Mouse (Mus musculus) heart, embryonic 14.5 days (tissue): ENCODE data around the gene Nepn. TPM values are rescaled to one million over a fixed set of nuclear protein-coding genes. Genes with fewer than 3 reads are reported as not detected.

Experiments used
- ATAC-seq: fragments of 200-750 bp; cut with Nextera tagmentation; 2 replicates; pipeline ENCODE4 v1.8.0; 2017; ENCODE audit warnings: low read depth, moderate TSS enrichment; ENCODE audit not compliant: insufficient number of reproducible peaks, insufficient read depth, low FRiP score
- H3K27ac ChIP-seq, 2 experiments: fragments of 200-500 bp in 1 of 2; fragments of 300-500 bp in 1 of 2; sonication (generic) in 1 of 2; replicated peaks in 1 of 2; 2 replicates each; pipeline ENCODE4 v1.5.1; 2012 to 2014; ENCODE audit warnings: low read depth in 2 of 2, low read length in 2 of 2, control low read depth in 1 of 2, mild to moderate bottlenecking in 1 of 2, mixed read lengths in 1 of 2; ENCODE audit not compliant: control insufficient read depth in 1 of 2, insufficient read depth in 1 of 2
- H3K27me3 ChIP-seq: fragments of 300-500 bp; sonication (generic); 2 replicates; pipeline ENCODE4 v1.6.1; 2014; ENCODE audit warnings: mild to moderate bottlenecking, low read length, control low read depth; ENCODE audit not compliant: control insufficient read depth, insufficient read depth
- H3K36me3 ChIP-seq: fragments of 300-500 bp; sonication (generic); 2 replicates; pipeline ENCODE4 v1.6.1; 2014; ENCODE audit warnings: mild to moderate bottlenecking, control low read depth, low read length, mixed read lengths; ENCODE audit not compliant: control insufficient read depth, insufficient read depth
- H3K4me1 ChIP-seq, 2 experiments: fragments of 200-500 bp in 1 of 2; fragments of 300-500 bp in 1 of 2; sonication (generic) in 1 of 2; 2 replicates each; pipeline ENCODE4 v1.6.1; 2012 to 2014; ENCODE audit warnings: low read length in 2 of 2, control low read depth in 1 of 2, mixed read lengths in 1 of 2; ENCODE audit not compliant: control insufficient read depth in 2 of 2, insufficient read depth in 2 of 2
- H3K4me2 ChIP-seq: fragments of 300-500 bp; sonication (generic); 2 replicates; pipeline ENCODE4 v1.6.1; 2014; ENCODE audit warnings: mild to moderate bottlenecking, low read length
- H3K4me3 ChIP-seq, 2 experiments: fragments of 200-500 bp in 1 of 2; fragments of 300-500 bp in 1 of 2; sonication (generic) in 1 of 2; 2 replicates each; pipeline ENCODE4 v1.5.1; 2012 to 2014; ENCODE audit warnings: low read length in 2 of 2, mild to moderate bottlenecking in 2 of 2, control low read depth in 1 of 2, low read depth in 1 of 2, moderate library complexity in 1 of 2; ENCODE audit not compliant: control insufficient read depth in 1 of 2, insufficient read depth in 1 of 2
- H3K9ac ChIP-seq: fragments of 300-500 bp; sonication (generic); 2 replicates; pipeline ENCODE4 v1.6.1; 2014; ENCODE audit warnings: mild to moderate bottlenecking, low read length
- H3K9me3 ChIP-seq: fragments of 300-500 bp; sonication (generic); 2 replicates; pipeline ENCODE4 v1.6.1; 2016; ENCODE audit warnings: low read length, control low read depth; ENCODE audit not compliant: control insufficient read depth
- WGBS: fragments of 180-500 bp; shearing (Covaris S2); extraction: QIAGEN DNeasy Blood & Tissue Kit; methylation state at CpG from one replicate; pipeline ENCODE4 v1.1.7; 2014; 5-methylcytosine and 5-hydroxymethylcytosine counted together
- polyA plus RNA-seq: library from polyadenylated mRNA; unstranded; fragments of >200 nt; fragmentation: Nextera tagmentation; extraction: Ambion mirVana; gene quantifications from 2 replicates; pipeline ENCODE4 v1.2.1, GENCODE M21; 2014

Nepn gene
- polyA plus RNA-seq, 1 experiment from 2014 or later: not detected

GRCm38 (mm10) chr10:52419402-52419801 is 30.6 kb downstream of the Nepn start:
- ATAC-seq: no peak
- Histone ChIP-seq H3K9ac (peak overlapping the region; percentile 97), H3K4me1 (peaks cover 0 to 35% of the 10 kb centered on the region in 2 experiments; a peak in 2 of 4 replicates), H3K36me3 (peaks cover 3% of the 10 kb centered on the region; the same call in 1 of the 2 replicates), H3K9me3 (no peaks in the 10 kb centered on the region), H3K27me3 (no peaks in the 10 kb centered on the region), H3K27ac (peak overlapping the region in 1 of 2 experiments; percentile 94; a peak in 1 of 4 replicates), H3K4me3 (peak overlapping the region in 1 of 2 experiments; percentile 99; a peak in 2 of 4 replicates), H3K4me2 (peak overlapping the region; percentile 73)
- WGBS: 68% methylated on average over 4 of the region's 4 CpGs

GRCm38 (mm10) chr10:52420526-52420925 is 31.8 kb downstream of the Nepn start:
- 91% methylated on average over 1 of the region's 1 CpGs for WGBS
- peaks cover 0 to 39% of the 10 kb centered on the region in 2 experiments; a peak in 3 of 4 replicates for H3K4me1 ChIP-seq
- H3K4me2 ChIP-seq: no peak overlapping the region
- H3K9me3 ChIP-seq: no peaks in the 10 kb centered on the region
- no peak overlapping the region for H3K4me3 ChIP-seq
- no peak overlapping the region for H3K9ac ChIP-seq
- H3K27ac ChIP-seq: no peak overlapping the region
- peaks cover 3% of the 10 kb centered on the region; the same call in 1 of the 2 replicates for H3K36me3 ChIP-seq
- H3K27me3 ChIP-seq: no peaks in the 10 kb centered on the region
- ATAC-seq: no peak

- 67% methylated on average over 6 of the region's 6 CpGs for WGBS
Measured at GRCm38 (mm10) chr10:52421716-52422115, 32.9 kb downstream of the Nepn start.

GRCm38 (mm10) chr10:52423097-52423496 is 34.3 kb downstream of the Nepn start:
- Histone ChIP-seq H3K9me3 (no peaks in the 10 kb centered on the region), H3K4me3 (no peak overlapping the region), H3K9ac (no peak overlapping the region), H3K27ac (no peak overlapping the region), H3K4me2 (no peak overlapping the region), H3K27me3 (no peaks in the 10 kb centered on the region), H3K4me1 (peaks cover 2 to 42% of the 10 kb centered on the region in 2 experiments; a peak in 3 of 4 replicates), H3K36me3 (peaks cover 3% of the 10 kb centered on the region; the same call in 1 of the 2 replicates)
- 82% methylated on average over 2 of the region's 2 CpGs for WGBS
- ATAC-seq: no peak

More at GRCm38 (mm10) chr10:52421716-52422115, 32.9 kb downstream of the Nepn start:
- H3K4me3 ChIP-seq: no peak overlapping the region
- no peak overlapping the region for H3K4me2 ChIP-seq
- H3K9ac ChIP-seq: no peak overlapping the region
- no peaks in the 10 kb centered on the region for H3K27me3 ChIP-seq
- H3K9me3 ChIP-seq: no peaks in the 10 kb centered on the region
- peaks cover 2 to 43% of the 10 kb centered on the region in 2 experiments; a peak in 3 of 4 replicates for H3K4me1 ChIP-seq
- H3K27ac ChIP-seq: no peak overlapping the region
- ATAC-seq: no peak
- H3K36me3 ChIP-seq: peaks cover 3% of the 10 kb centered on the region; the same call in 1 of the 2 replicates

- ATAC-seq: no peak
- Histone ChIP-seq H3K4me1 (peaks cover 2 to 23% of the 10 kb centered on the region in 2 experiments; a peak in 3 of 4 replicates), H3K9ac (no peak overlapping the region), H3K36me3 (peaks cover 26% of the 10 kb centered on the region), H3K4me2 (no peak overlapping the region), H3K4me3 (no peak overlapping the region), H3K9me3 (no peaks in the 10 kb centered on the region), H3K27me3 (no peaks in the 10 kb centered on the region), H3K27ac (no peak overlapping the region; a peak in 1 of 4 replicates)
- 72% methylated on average over 7 of the region's 7 CpGs for WGBS
Measured at GRCm38 (mm10) chr10:52426314-52426980, 37.7 kb downstream of the Nepn start.

- 67% methylated on average over 2 of the region's 2 CpGs for WGBS
- ATAC-seq: no peak
- Histone ChIP-seq H3K4me3 (no peak overlapping the region), H3K27ac (no peak overlapping the region), H3K4me2 (no peak overlapping the region), H3K4me1 (peaks cover 2 to 12% of the 10 kb centered on the region in 2 experiments; a peak in 3 of 4 replicates), H3K36me3 (peaks cover 39% of the 10 kb centered on the region), H3K9ac (no peak overlapping the region), H3K9me3 (no peaks in the 10 kb centered on the region), H3K27me3 (no peaks in the 10 kb centered on the region)
Measured at GRCm38 (mm10) chr10:52427634-52428415, 39.1 kb downstream of the Nepn start.

GRCm38 (mm10) chr10:52430953-52431352 is 42.2 kb downstream of the Nepn start:
- Histone ChIP-seq H3K27me3 (no peaks in the 10 kb centered on the region), H3K4me3 (no peak overlapping the region), H3K36me3 (peaks cover 69% of the 10 kb centered on the region), H3K27ac (no peak overlapping the region), H3K4me1 (peaks cover 2 to 7% of the 10 kb centered on the region in 2 experiments; a peak in 2 of 4 replicates), H3K4me2 (no peak overlapping the region), H3K9me3 (no peaks in the 10 kb centered on the region), H3K9ac (no peak overlapping the region)
- WGBS: 89% methylated on average over 1 of the region's 1 CpGs
- no peak for ATAC-seq
